Mouse (Mus musculus) liver (tissue): ENCODE measurements around the gene Gcn1l1.

Experiments
- DNase-seq: peaks from one replicate; pipeline ENCODE4 v3.0.0-alpha.2; 2020; ENCODE audit warnings: mixed read lengths

Gcn1l1 gene

GRCm38 (mm10) chr5:115619690-115620089, 54.6 kb downstream of the Gcn1l1 start:
- no peak for DNase-seq

- peak; percentile 77 for DNase-seq
These were observed 57.6 kb downstream of the Gcn1l1 start for GRCm38 (mm10) chr5:115622686-115623085.

GRCm38 (mm10) chr5:115623694-115624440, 58.8 kb downstream of the Gcn1l1 start:
- DNase-seq: no peak

GRCm38 (mm10) chr5:115626237-115626886, 61.3 kb downstream of the Gcn1l1 start:
- DNase-seq: peak; percentile 87

- no peak for DNase-seq
These were observed 63.0 kb downstream of the Gcn1l1 start for GRCm38 (mm10) chr5:115628083-115628482.

- no peak for DNase-seq
These were observed 64.6 kb downstream of the Gcn1l1 start for GRCm38 (mm10) chr5:115629672-115630071.

GRCm38 (mm10) chr5:115630291-115630690, 65.2 kb downstream of the Gcn1l1 start:
- no peak for DNase-seq

- peak; percentile 96 for DNase-seq
These were observed 66.7 kb downstream of the Gcn1l1 start, which contains the start of gene Rab35 for GRCm38 (mm10) chr5:115631505-115632357. Gene Rab35, plus strand, starts transcription at chr5:115631908.

GRCm38 (mm10) chr5:115632358-115632714, 67.3 kb downstream of the Gcn1l1 start:
- peak; percentile 60 for DNase-seq

- DNase-seq: no peak
These were observed 68.0 kb downstream of the Gcn1l1 start for GRCm38 (mm10) chr5:115633060-115633459.

GRCm38 (mm10) chr5:115634046-115634445, 69.0 kb downstream of the Gcn1l1 start:
- DNase-seq: peak; percentile 71

- DNase-seq: no peak
These were observed 70.5 kb downstream of the Gcn1l1 start for GRCm38 (mm10) chr5:115635536-115635935.

- DNase-seq: no peak
These were observed 79.1 kb downstream of the Gcn1l1 start for GRCm38 (mm10) chr5:115644192-115644591.

GRCm38 (mm10) chr5:115648876-115649275, 83.8 kb downstream of the Gcn1l1 start:
- no peak for DNase-seq

GRCm38 (mm10) chr5:115649699-115650098, 84.6 kb downstream of the Gcn1l1 start:
- no peak for DNase-seq

GRCm38 (mm10) chr5:115650885-115651284, 85.8 kb downstream of the Gcn1l1 start:
- no peak for DNase-seq

- no peak for DNase-seq
These were observed 86.8 kb downstream of the Gcn1l1 start for GRCm38 (mm10) chr5:115651821-115652220.

- DNase-seq: peak; percentile 99
These were observed 87.9 kb downstream of the Gcn1l1 start for GRCm38 (mm10) chr5:115652681-115653575.

GRCm38 (mm10) chr5:115653776-115654175, 88.7 kb downstream of the Gcn1l1 start:
- no peak for DNase-seq

- no peak for DNase-seq
These were observed 91.6 kb downstream of the Gcn1l1 start for GRCm38 (mm10) chr5:115656677-115657076.

- DNase-seq: no peak
These were observed 92.2 kb downstream of the Gcn1l1 start for GRCm38 (mm10) chr5:115657234-115657633.

- DNase-seq: no peak
These were observed 93.3 kb downstream of the Gcn1l1 start for GRCm38 (mm10) chr5:115658352-115658751.
